Mouse (Mus musculus) liver, embryonic 14.5 days (tissue): ENCODE results near the gene Ddx46.
A peak's percentile ranks its signal among the peaks of the same experiment; 100 is the strongest.
"Not testable (repeated sequence)": the region's sequence is repeated elsewhere in the genome, so short reads cannot be mapped to it uniquely, and the experiment has no call there.

ENCODE experiments used
- CTCF ChIP-seq: IDR thresholded peaks from 2 replicates; pipeline ENCODE4 v1.5.1; 2016; ENCODE audit warnings: antibody characterized with exemption, low read depth, control low read depth
- EP300 ChIP-seq: IDR thresholded peaks from 2 replicates; pipeline ENCODE4 v1.6.1; 2016; ENCODE audit warnings: antibody characterized with exemption, low read depth

GRCm38 (mm10) chr13:55640480-55640879 is 5.7 kb downstream of the Ddx46 start:
- TF ChIP-seq CTCF: peak; percentile 89
- TF ChIP-seq EP300: not testable (repeated sequence)
